Mouse (Mus musculus): ENCODE measurements around the gene Ncapd2.

DNA sequence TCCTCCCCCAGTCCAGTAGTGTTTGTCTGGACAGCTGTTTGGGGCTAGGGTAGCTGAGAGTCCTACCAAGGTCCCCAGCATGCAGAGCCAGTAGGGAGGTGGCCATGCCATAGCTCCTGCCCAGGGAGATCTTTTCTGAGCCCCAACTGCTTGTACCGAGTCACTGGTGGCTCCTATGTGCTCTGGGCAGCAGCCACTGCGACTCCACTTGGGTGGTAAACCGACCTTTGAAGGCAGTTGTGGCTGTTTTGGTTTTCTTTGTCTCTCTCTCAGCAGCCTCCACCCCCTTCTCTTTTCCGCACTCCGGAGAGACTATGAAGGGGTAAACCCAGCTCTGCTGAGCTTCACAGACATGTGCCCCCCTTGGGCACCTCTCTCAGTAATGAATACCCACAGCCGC is 45.3 kb upstream of the Ncapd2 start, which contains the start of gene Cd27:
- no peak for TF ChIP-seq CTCF (IDR thresholded peaks at IDR 0.05; ENCODE audit: extremely low read depth, insufficient read depth, insufficient read length, insufficient replicate concordance)
- TF ChIP-seq POLR2A (IDR thresholded peaks at IDR 0.05; ENCODE audit: low read depth, low read length) = peak; percentile 79

Data from spleen, adult 2 months (tissue).